ENCODE assay signal across 10 mouse cellular contexts in genomic region chr2:156190004-156190896, GRCm38 (mm10). TPM values are rescaled to one million over a fixed set of nuclear protein-coding genes. Genes with fewer than 3 reads are reported as not detected.
DNase-seq lines count a peak whose midpoint lies in the region; ATAC-seq lines count a peak whose summit lies in the region.
"Had no signal": no experiment of that assay in that cellular context is flagged by ENCODE, and none has a peak within 500 bp of the region (broad histone marks: within the 10 kb centered on the region; RNA-seq: fewer than 3 reads in every experiment).

No protein-coding gene starts in this region.

- H3K27ac ChIP-seq in heart, embryonic 11.5 days (ENCODE audit: low read depth, low read length), result no peak overlapping the region
- H3K27ac ChIP-seq in heart, embryonic 15.5 days, result no peak overlapping the region
- H3K27ac ChIP-seq in kidney, embryonic 16.5 days (ENCODE audit: low read length), result no peak overlapping the region
- H3K27ac ChIP-seq in forebrain, embryonic 16.5 days (ENCODE audit: low read length), result no peak overlapping the region
- H3K27ac ChIP-seq: neural tube, embryonic 15.5 days had no signal

- peaks cover 3% of the 10 kb centered on the region; the same call in 1 of the 2 replicates for H3K4me1 ChIP-seq in heart, embryonic 11.5 days (ENCODE audit: control insufficient read depth, insufficient read depth, low read length)
- H3K4me1 ChIP-seq in heart, embryonic 15.5 days (replicated peaks), result no peaks in the 10 kb centered on the region
- no peaks in the 10 kb centered on the region for H3K4me1 ChIP-seq in kidney, embryonic 16.5 days (ENCODE audit: insufficient read depth, low read length)
- no peaks in the 10 kb centered on the region for H3K4me1 ChIP-seq in forebrain, embryonic 16.5 days (replicated peaks; ENCODE audit: control insufficient read depth, insufficient read depth, low read length)
- H3K4me1 ChIP-seq: neural tube, embryonic 15.5 days had no signal

- no peak overlapping the region for H3K9ac ChIP-seq in heart, embryonic 11.5 days (ENCODE audit: low read depth, low read length)
- H3K9ac ChIP-seq in heart, embryonic 15.5 days, result no peak overlapping the region
- H3K9ac ChIP-seq in kidney, embryonic 16.5 days (replicated peaks; ENCODE audit: low read length), result no peak overlapping the region
- no peak overlapping the region for H3K9ac ChIP-seq in forebrain, embryonic 16.5 days (replicated peaks; ENCODE audit: low read depth, low read length)
- H3K9ac ChIP-seq: neural tube, embryonic 15.5 days had no signal

- 71% methylated on average over 14 of the region's 14 CpGs for WGBS in heart, embryonic 11.5 days (ENCODE audit: insufficient replicate concordance)
- 70% methylated on average over 14 of the region's 14 CpGs for WGBS in heart, embryonic 15.5 days
- WGBS in kidney, embryonic 16.5 days, result 75% methylated on average over 14 of the region's 14 CpGs
- 84% methylated on average over 14 of the region's 14 CpGs for WGBS in forebrain, embryonic 16.5 days

- ATAC-seq in heart, embryonic 11.5 days (replicated peaks; ENCODE audit: insufficient number of reproducible peaks, low FRiP score, low TSS enrichment), result no peak
- ATAC-seq in heart, embryonic 15.5 days (replicated peaks; ENCODE audit: insufficient number of reproducible peaks, insufficient read depth, low FRiP score, low read depth), result 0 out of 2 replicates have a peak, but pooled peaks have one; percentile 22
- no peak for ATAC-seq in kidney, embryonic 16.5 days (ENCODE audit: low FRiP score, low TSS enrichment)
- no peak for ATAC-seq in forebrain, embryonic 16.5 days

- H3K4me3 ChIP-seq in heart, embryonic 11.5 days (ENCODE audit: low read depth, low read length), result no peak overlapping the region
- H3K4me3 ChIP-seq in heart, embryonic 15.5 days, result no peak overlapping the region
- no peak overlapping the region for H3K4me3 ChIP-seq in kidney, embryonic 16.5 days (ENCODE audit: low read length)
- no peak overlapping the region for H3K4me3 ChIP-seq in forebrain, embryonic 16.5 days (replicated peaks; ENCODE audit: low read length)
- H3K4me3 ChIP-seq: neural tube, embryonic 15.5 days had no signal

- peak; percentile 48 to 73 for DNase-seq in heart, adult 18-20 months
- peak; percentile 58 for DNase-seq in lung, postnatal 36 days
- peak; percentile 82 for DNase-seq in thymus, postnatal 0 days (ENCODE audit: low spot score)
- no peak for DNase-seq in kidney, adult 9 months
- DNase-seq: cerebellum, adult 9-10 months had no signal

- no peak overlapping the region for H3K4me2 ChIP-seq in heart, embryonic 11.5 days
- H3K4me2 ChIP-seq in heart, embryonic 15.5 days, result no peak overlapping the region
- no peak overlapping the region for H3K4me2 ChIP-seq in kidney, embryonic 16.5 days (replicated peaks; ENCODE audit: low read depth, low read length)
- no peak overlapping the region for H3K4me2 ChIP-seq in forebrain, embryonic 16.5 days (ENCODE audit: low read length)
- H3K4me2 ChIP-seq: neural tube, embryonic 15.5 days had no signal

- no peaks in the 10 kb centered on the region for H3K27me3 ChIP-seq in heart, embryonic 11.5 days (ENCODE audit: control insufficient read depth, insufficient read depth, low read length)
- H3K27me3 ChIP-seq in heart, embryonic 15.5 days, result no peaks in the 10 kb centered on the region
- no peaks in the 10 kb centered on the region for H3K27me3 ChIP-seq in kidney, embryonic 16.5 days (ENCODE audit: insufficient read depth, low read length)
- no peaks in the 10 kb centered on the region for H3K27me3 ChIP-seq in forebrain, embryonic 16.5 days (replicated peaks; ENCODE audit: control insufficient read depth, insufficient read depth, low read length)
- H3K27me3 ChIP-seq: neural tube, embryonic 15.5 days had no signal

- H3K9me3 ChIP-seq in heart, embryonic 11.5 days (replicated peaks; ENCODE audit: control insufficient read depth, low read length), result no peaks in the 10 kb centered on the region
- no peaks in the 10 kb centered on the region for H3K9me3 ChIP-seq in heart, embryonic 15.5 days (replicated peaks)
- H3K9me3 ChIP-seq in kidney, embryonic 16.5 days (ENCODE audit: low read length), result no peaks in the 10 kb centered on the region
- H3K9me3 ChIP-seq in forebrain, embryonic 16.5 days (ENCODE audit: control insufficient read depth, low read length), result no peaks in the 10 kb centered on the region
- H3K9me3 ChIP-seq: neural tube, embryonic 15.5 days had no signal

- H3K36me3 ChIP-seq in heart, embryonic 11.5 days (ENCODE audit: control insufficient read depth, insufficient read depth, low read length), result no peaks in the 10 kb centered on the region
- no peaks in the 10 kb centered on the region for H3K36me3 ChIP-seq in heart, embryonic 15.5 days
- no peaks in the 10 kb centered on the region for H3K36me3 ChIP-seq in kidney, embryonic 16.5 days (ENCODE audit: insufficient read depth, low read length)
- H3K36me3 ChIP-seq in forebrain, embryonic 16.5 days (ENCODE audit: control insufficient read depth, insufficient read depth), result no peaks in the 10 kb centered on the region
- H3K36me3 ChIP-seq: neural tube, embryonic 15.5 days had no signal

RNA-seq across cellular contexts. Expression of gene Phf20, which starts 6.0 kb away (rescaled TPM):
- 10 to 100 TPM; 22.8 to 24.8 TPM for total RNA-seq in heart, adult 18-20 months (2021)
- polyA plus RNA-seq in heart, embryonic 11.5 days (2014; fragmentation: Nextera tagmentation; extraction: Ambion mirVana), result 61.1 and 62.7 TPM in 2 replicates
- 41.5 and 53.9 TPM in 2 replicates for polyA plus RNA-seq in heart, embryonic 15.5 days (2015; fragmentation: Nextera tagmentation; extraction: Ambion mirVana)
- 56.7 and 62.7 TPM in 2 replicates for polyA plus RNA-seq in thymus, postnatal 0 days (2015; fragmentation: Nextera tagmentation; extraction: Ambion mirVana)
- 68.2 and 82.5 TPM in 2 replicates for polyA plus RNA-seq in kidney, embryonic 16.5 days (2015; fragmentation: Nextera tagmentation; extraction: Ambion mirVana)
- polyA plus RNA-seq in forebrain, embryonic 16.5 days (2015; fragmentation: Nextera tagmentation; extraction: Ambion mirVana), result 148 and 181 TPM in 2 replicates

RNA-seq across cellular contexts. Expression of gene Rbm39, which starts 10.2 kb away (rescaled TPM):
- total RNA-seq in heart, adult 18-20 months (2021), result 100 to 1,000 TPM; 143 to 154 TPM
- 465 and 476 TPM in 2 replicates for polyA plus RNA-seq in heart, embryonic 11.5 days (2014; fragmentation: Nextera tagmentation; extraction: Ambion mirVana)
- 360 and 407 TPM in 2 replicates for polyA plus RNA-seq in heart, embryonic 15.5 days (2015; fragmentation: Nextera tagmentation; extraction: Ambion mirVana)
- 783 and 898 TPM in 2 replicates for polyA plus RNA-seq in thymus, postnatal 0 days (2015; fragmentation: Nextera tagmentation; extraction: Ambion mirVana)
- polyA plus RNA-seq in kidney, embryonic 16.5 days (2015; fragmentation: Nextera tagmentation; extraction: Ambion mirVana), result 569 and 661 TPM in 2 replicates
- polyA plus RNA-seq in forebrain, embryonic 16.5 days (2015; fragmentation: Nextera tagmentation; extraction: Ambion mirVana), result 494 and 529 TPM in 2 replicates

RNA-seq across cellular contexts. Expression of gene Nfs1, which starts 46.3 kb away (rescaled TPM):
- total RNA-seq in heart, adult 18-20 months (2021), result 10 to 100 TPM; 93.7 to 97.1 TPM
- polyA plus RNA-seq in heart, embryonic 11.5 days (2014; fragmentation: Nextera tagmentation; extraction: Ambion mirVana), result 55.7 and 58.2 TPM in 2 replicates
- 58.2 and 63.4 TPM in 2 replicates for polyA plus RNA-seq in heart, embryonic 15.5 days (2015; fragmentation: Nextera tagmentation; extraction: Ambion mirVana)
- polyA plus RNA-seq in thymus, postnatal 0 days (2015; fragmentation: Nextera tagmentation; extraction: Ambion mirVana), result 51.4 and 51.5 TPM in 2 replicates
- polyA plus RNA-seq in kidney, embryonic 16.5 days (2015; fragmentation: Nextera tagmentation; extraction: Ambion mirVana), result 56.1 and 60.1 TPM in 2 replicates
- polyA plus RNA-seq in forebrain, embryonic 16.5 days (2015; fragmentation: Nextera tagmentation; extraction: Ambion mirVana), result 39.7 and 45.2 TPM in 2 replicates

RNA-seq across cellular contexts. Expression of gene Romo1, which starts 46.4 kb away (rescaled TPM):
- total RNA-seq in heart, adult 18-20 months (2021), result 100 to 1,000 TPM; 383 to 389 TPM
- 428 and 430 TPM in 2 replicates for polyA plus RNA-seq in heart, embryonic 11.5 days (2014; fragmentation: Nextera tagmentation; extraction: Ambion mirVana)
- 324 and 427 TPM in 2 replicates for polyA plus RNA-seq in heart, embryonic 15.5 days (2015; fragmentation: Nextera tagmentation; extraction: Ambion mirVana)
- polyA plus RNA-seq in thymus, postnatal 0 days (2015; fragmentation: Nextera tagmentation; extraction: Ambion mirVana), result 490 and 536 TPM in 2 replicates
- 361 and 371 TPM in 2 replicates for polyA plus RNA-seq in kidney, embryonic 16.5 days (2015; fragmentation: Nextera tagmentation; extraction: Ambion mirVana)
- polyA plus RNA-seq in forebrain, embryonic 16.5 days (2015; fragmentation: Nextera tagmentation; extraction: Ambion mirVana), result 295 and 326 TPM in 2 replicates
